Comparison of ENCODE assay signal across 13 mouse cellular contexts in genomic region chr4:150748099-150749000, GRCm38 (mm10).
DNase-seq lines count a peak whose midpoint lies in the region; TF ChIP-seq lines count a peak whose summit lies in the region.
"Had no signal": no experiment of that assay in that cellular context is flagged by ENCODE, and none has a peak within 500 bp of the region (broad histone marks: within the 10 kb centered on the region; RNA-seq: fewer than 3 reads in every experiment).

No protein-coding gene starts in this region.

- no peak for TF ChIP-seq CTCF in kidney, adult 2 months (conservative IDR thresholded peaks at IDR 0.05; ENCODE audit: insufficient read depth, insufficient read length, low read depth, low read length)
- no peak for TF ChIP-seq CTCF in small intestine, adult 2 months (IDR thresholded peaks at IDR 0.05; ENCODE audit: extremely low read depth, insufficient read length, insufficient replicate concordance, low read depth, low read length)

- no peaks in the 10 kb centered on the region for H3K36me3 ChIP-seq in kidney, adult 2 months (ENCODE audit: control insufficient read depth, insufficient read depth, low read length)
- H3K36me3 ChIP-seq in small intestine, adult 2 months (ENCODE audit: control insufficient read depth, insufficient read depth, low read length): no peaks in the 10 kb centered on the region
- H3K36me3 ChIP-seq: embryonic facial prominence, embryonic 13.5 days; hindbrain, embryonic 15.5 days; liver, embryonic 15.5 days had no signal

- DNase-seq in adrenal gland, adult 2 months: peak; percentile 43
- DNase-seq in adrenal gland, postnatal 4 days (ENCODE audit: low spot score in 2 of 2): no peak
- DNase-seq in kidney, postnatal 10 days: peak; percentile 36
- no peak for DNase-seq in kidney, adult 2 months
- DNase-seq in forelimb bud, embryonic 11.5 days (ENCODE audit: low read depth, low spot score): peak; percentile 46
- no peak for DNase-seq in gastrocnemius, adult 8-10 months (ENCODE audit: low spot score in 2 of 2)
- DNase-seq in testis, postnatal 10 days (ENCODE audit: low spot score): no peak
- DNase-seq: B cell, adult 2 months; thymus, postnatal 36 days had no signal

- H3K4me3 ChIP-seq in kidney, adult 2 months (ENCODE audit: insufficient read depth, low read depth, low read length): no peak overlapping the region
- H3K4me3 ChIP-seq in small intestine, adult 2 months (ENCODE audit: low read depth, low read length): no peak overlapping the region
- H3K4me3 ChIP-seq: embryonic facial prominence, embryonic 13.5 days; hindbrain, embryonic 15.5 days; liver, embryonic 15.5 days had no signal

- H3K4me1 ChIP-seq in kidney, adult 2 months (ENCODE audit: control insufficient read depth, insufficient read depth, low read length): peaks cover 21% of the 10 kb centered on the region
- peaks cover 22% of the 10 kb centered on the region for H3K4me1 ChIP-seq in small intestine, adult 2 months (ENCODE audit: control insufficient read depth, insufficient read depth, insufficient read length, low read length)

- no peak for TF ChIP-seq POLR2A in kidney, adult 2 months (IDR thresholded peaks at IDR 0.05; ENCODE audit: low read depth, low read length)
- no peak for TF ChIP-seq POLR2A in small intestine, adult 2 months (IDR thresholded peaks at IDR 0.05; ENCODE audit: low read depth, low read length)

- WGBS in kidney, adult 2 months: 78% methylated on average over 13 of the region's 13 CpGs
- 39% methylated on average over 13 of the region's 13 CpGs for WGBS in small intestine, adult 2 months

- no peak overlapping the region for H3K27ac ChIP-seq in kidney, adult 2 months (ENCODE audit: insufficient read depth, low read depth, low read length)
- peak overlapping the region; percentile 22 for H3K27ac ChIP-seq in small intestine, adult 2 months (ENCODE audit: insufficient read depth, low read depth, low read length)
- H3K27ac ChIP-seq: embryonic facial prominence, embryonic 13.5 days; hindbrain, embryonic 15.5 days; liver, embryonic 15.5 days had no signal

- no peaks in the 10 kb centered on the region for H3K27me3 ChIP-seq in kidney, adult 2 months (replicated peaks; ENCODE audit: control insufficient read depth, insufficient read depth, low read length)
- no peaks in the 10 kb centered on the region for H3K27me3 ChIP-seq in small intestine, adult 2 months (ENCODE audit: control insufficient read depth, insufficient read depth, low read length)
- H3K27me3 ChIP-seq: embryonic facial prominence, embryonic 13.5 days; hindbrain, embryonic 15.5 days; liver, embryonic 15.5 days had no signal

Comparison
In these comparisons a context has a peak if more than half of its experiments do, and no peak if none do; other contexts are left out.
1. DNase-seq: peak in adrenal gland, adult 2 months (single experiment), kidney, postnatal 10 days (single experiment) and forelimb bud, embryonic 11.5 days (single experiment); none in adrenal gland, postnatal 4 days (0 of 2), kidney, adult 2 months (single experiment), gastrocnemius, adult 8-10 months (0 of 2) and testis, postnatal 10 days (single experiment).